Mouse (Mus musculus) stomach, embryonic 16.5 days (tissue): ENCODE results near the gene Fam69a. TPM values are rescaled to one million over a fixed set of nuclear protein-coding genes. Genes with fewer than 3 reads are reported as not detected.
"Not testable (repeated sequence)": the region's sequence is repeated elsewhere in the genome, so short reads cannot be mapped to it uniquely, and the experiment has no call there.

Experiments
- ATAC-seq: fragments of 200-750 bp; cut with Nextera tagmentation; 2 replicates; pipeline ENCODE4 v1.8.0; 2017; ENCODE audit warnings: moderate number of reproducible peaks, moderate TSS enrichment; ENCODE audit not compliant: insufficient read depth, low FRiP score
- H3K27ac ChIP-seq: fragments of 300-500 bp; sonication (generic); 2 replicates; pipeline ENCODE4 v1.5.1; 2014; ENCODE audit warnings: low read length
- H3K27me3 ChIP-seq: fragments of 300-500 bp; sonication (generic); 2 replicates; pipeline ENCODE4 v1.6.1; 2014; ENCODE audit warnings: low read length, control low read depth, mixed read lengths; ENCODE audit not compliant: control insufficient read depth, insufficient read depth
- H3K36me3 ChIP-seq: fragments of 300-500 bp; sonication (generic); 2 replicates; pipeline ENCODE4 v1.6.1; 2014; ENCODE audit warnings: low read length; ENCODE audit not compliant: control insufficient read depth, insufficient read depth
- H3K4me1 ChIP-seq: fragments of 300-500 bp; sonication (generic); 2 replicates; pipeline ENCODE4 v1.6.1; 2014; ENCODE audit warnings: low read length, control low read depth, mixed read lengths; ENCODE audit not compliant: control insufficient read depth, insufficient read depth
- H3K4me2 ChIP-seq: fragments of 300-500 bp; sonication (generic); 2 replicates; pipeline ENCODE4 v1.6.1; 2014; ENCODE audit warnings: low read depth, low read length, mixed read lengths
- H3K4me3 ChIP-seq: fragments of 300-500 bp; sonication (generic); replicated peaks from 2 replicates; pipeline ENCODE4 v1.5.1; 2014; ENCODE audit warnings: mild to moderate bottlenecking, low read length
- H3K9ac ChIP-seq: fragments of 300-500 bp; sonication (generic); 2 replicates; pipeline ENCODE4 v1.6.1; 2014; ENCODE audit warnings: low read length
- H3K9me3 ChIP-seq: fragments of 300-500 bp; sonication (generic); replicated peaks from 2 replicates; pipeline ENCODE4 v1.6.1; 2016; ENCODE audit warnings: low read length, control low read depth; ENCODE audit not compliant: control insufficient read depth
- WGBS: fragments of 180-500 bp; shearing (Covaris S2); extraction: QIAGEN DNeasy Blood & Tissue Kit; methylation state at CpG from one replicate; pipeline ENCODE4 v1.1.7; 2014; 5-methylcytosine and 5-hydroxymethylcytosine counted together
- polyA plus RNA-seq: library from polyadenylated mRNA; unstranded; fragments of >200 nt; fragmentation: Nextera tagmentation; extraction: Ambion mirVana; gene quantifications from 2 replicates; pipeline ENCODE4 v1.2.1, GENCODE M21; 2015

Gene Fam69a
- 30.0 and 32.1 TPM in 2 replicates for polyA plus RNA-seq

GRCm38 (mm10) chr5:107986967-107987834, at the start of gene Fam69a:
Gene Fam69a, minus strand, starts transcription at chr5:107987085.
- peak within 1 kb of the TSS; percentile 84 for H3K4me3 ChIP-seq
- H3K9ac ChIP-seq = peak within 1 kb of the TSS; percentile 86
- peak within 1 kb of the TSS; percentile 88 for H3K4me2 ChIP-seq
- H3K9me3 ChIP-seq = no peaks in the 10 kb centered on the region
- H3K36me3 ChIP-seq = no peaks in the 10 kb centered on the region
- ATAC-seq = peak; percentile 95
- H3K4me1 ChIP-seq = 0 out of 2 replicates have a peak, but pooled peaks cover 5% of the 10 kb centered on the region
- peak within 1 kb of the TSS; percentile 89 for H3K27ac ChIP-seq
- under 1% methylated on average over 75 of the region's 91 CpGs for WGBS
- H3K27me3 ChIP-seq = no peaks in the 10 kb centered on the region

- ATAC-seq = no peak
- Histone ChIP-seq H3K4me1 (no peaks in the 10 kb centered on the region), H3K4me2 (no peak overlapping the region), H3K27me3 (no peaks in the 10 kb centered on the region), H3K4me3 (no peak overlapping the region), H3K36me3 (no peaks in the 10 kb centered on the region), H3K9ac (no peak overlapping the region), H3K9me3 (no peaks in the 10 kb centered on the region), H3K27ac (no peak overlapping the region)
- 21% methylated on average over 2 of the region's 2 CpGs for WGBS
These were observed 48.6 kb upstream of the Fam69a start for GRCm38 (mm10) chr5:108035523-108035922.

DNA sequence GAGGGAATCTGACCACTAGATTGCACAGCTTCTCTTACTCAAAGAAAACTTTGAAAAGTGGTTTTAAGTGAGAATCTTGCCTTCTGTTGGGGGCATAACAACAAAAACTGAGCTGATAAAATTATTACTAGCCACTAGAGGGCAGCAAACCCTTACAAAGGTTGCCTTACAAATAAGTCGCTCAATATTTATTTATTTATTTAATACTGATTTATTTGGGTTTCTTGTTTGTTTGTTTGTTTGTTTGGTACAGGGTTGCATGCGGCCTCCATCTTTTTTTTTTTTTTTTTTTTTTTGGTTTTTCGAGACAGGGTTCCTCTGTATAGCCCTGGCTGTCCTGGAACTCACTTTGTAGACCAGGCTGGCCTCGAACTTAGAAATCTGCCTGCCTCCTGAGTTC, 47.3 kb upstream of the Fam69a start:
- H3K9me3 ChIP-seq = no peaks in the 10 kb centered on the region
- H3K4me2 ChIP-seq = no peak overlapping the region
- H3K4me1 ChIP-seq = no peaks in the 10 kb centered on the region
- H3K9ac ChIP-seq = no peak overlapping the region
- no peaks in the 10 kb centered on the region for H3K36me3 ChIP-seq
- H3K27me3 ChIP-seq = no peaks in the 10 kb centered on the region
- H3K4me3 ChIP-seq = no peak overlapping the region
- H3K27ac ChIP-seq = no peak overlapping the region
- WGBS = 32% methylated on average over 3 of the region's 4 CpGs
- ATAC-seq = no peak

GRCm38 (mm10) chr5:108031267-108031666, 44.4 kb upstream of the Fam69a start:
- no peaks in the 10 kb centered on the region for H3K27me3 ChIP-seq
- no peaks in the 10 kb centered on the region for H3K9me3 ChIP-seq
- no peak overlapping the region for H3K4me2 ChIP-seq
- no peaks in the 10 kb centered on the region for H3K4me1 ChIP-seq
- no peak for ATAC-seq
- H3K9ac ChIP-seq = no peak overlapping the region
- H3K4me3 ChIP-seq = no peak overlapping the region
- 88% methylated on average over 4 of the region's 4 CpGs for whole genome bisulfite sequencing
- no peaks in the 10 kb centered on the region for H3K36me3 ChIP-seq
- no peak overlapping the region for H3K27ac ChIP-seq

- Histone ChIP-seq H3K4me2 (no peak overlapping the region), H3K9ac (no peak overlapping the region), H3K27ac (no peak overlapping the region), H3K4me1 (no peaks in the 10 kb centered on the region), H3K27me3 (no peaks in the 10 kb centered on the region), H3K9me3 (no peaks in the 10 kb centered on the region), H3K4me3 (no peak overlapping the region), H3K36me3 (no peaks in the 10 kb centered on the region)
- WGBS = 79% methylated on average over 2 of the region's 2 CpGs
- no peak for ATAC-seq
These were observed 43.1 kb upstream of the Fam69a start for GRCm38 (mm10) chr5:108029968-108030367.

GRCm38 (mm10) chr5:108028797-108029536, 42.1 kb upstream of the Fam69a start:
- not testable (repeated sequence) for H3K9ac ChIP-seq, ATAC-seq, H3K4me2 ChIP-seq, H3K27me3 ChIP-seq, H3K36me3 ChIP-seq, H3K9me3 ChIP-seq, H3K27ac ChIP-seq, H3K4me3 ChIP-seq, H3K4me1 ChIP-seq
- 85% methylated on average over 7 of the region's 7 CpGs for WGBS

GRCm38 (mm10) chr5:108028230-108028629, 41.3 kb upstream of the Fam69a start:
- Histone ChIP-seq H3K36me3 (no peaks in the 10 kb centered on the region), H3K9me3 (no peaks in the 10 kb centered on the region), H3K4me2 (no peak overlapping the region), H3K27ac (no peak overlapping the region), H3K27me3 (no peaks in the 10 kb centered on the region), H3K4me3 (no peak overlapping the region), H3K4me1 (no peaks in the 10 kb centered on the region), H3K9ac (no peak overlapping the region)
- 75% methylated on average over 4 of the region's 4 CpGs for WGBS
- ATAC-seq = peak; percentile 13; the same call in 1 of the 2 replicates

GRCm38 (mm10) chr5:108021346-108021745, 34.5 kb upstream of the Fam69a start:
- H3K9me3 ChIP-seq = no peaks in the 10 kb centered on the region
- H3K36me3 ChIP-seq = no peaks in the 10 kb centered on the region
- no peak overlapping the region for H3K4me2 ChIP-seq
- H3K4me1 ChIP-seq = no peaks in the 10 kb centered on the region
- H3K27ac ChIP-seq = no peak overlapping the region
- H3K9ac ChIP-seq = no peak overlapping the region
- 51% methylated on average over 3 of the region's 3 CpGs for WGBS
- H3K4me3 ChIP-seq = no peak overlapping the region
- no peak for ATAC-seq
- H3K27me3 ChIP-seq = no peaks in the 10 kb centered on the region

- Histone ChIP-seq H3K9me3 (no peaks in the 10 kb centered on the region), H3K4me1 (no peaks in the 10 kb centered on the region), H3K9ac (no peak overlapping the region), H3K27me3 (no peaks in the 10 kb centered on the region), H3K4me3 (no peak overlapping the region), H3K27ac (no peak overlapping the region), H3K36me3 (no peaks in the 10 kb centered on the region), H3K4me2 (no peak overlapping the region)
- whole genome bisulfite sequencing = 4% methylated on average over 2 of the region's 2 CpGs
- no peak for ATAC-seq
These were observed 32.5 kb upstream of the Fam69a start for GRCm38 (mm10) chr5:108019367-108019766.
